Mouse (Mus musculus): ENCODE data around the gene Gla. TPM values are rescaled to one million over a fixed set of nuclear protein-coding genes. Genes with fewer than 3 reads are reported as not detected.

Gene Gla
- polyA plus RNA-seq, 1 experiment from 2014 or later = 4.1 TPM

DNA sequence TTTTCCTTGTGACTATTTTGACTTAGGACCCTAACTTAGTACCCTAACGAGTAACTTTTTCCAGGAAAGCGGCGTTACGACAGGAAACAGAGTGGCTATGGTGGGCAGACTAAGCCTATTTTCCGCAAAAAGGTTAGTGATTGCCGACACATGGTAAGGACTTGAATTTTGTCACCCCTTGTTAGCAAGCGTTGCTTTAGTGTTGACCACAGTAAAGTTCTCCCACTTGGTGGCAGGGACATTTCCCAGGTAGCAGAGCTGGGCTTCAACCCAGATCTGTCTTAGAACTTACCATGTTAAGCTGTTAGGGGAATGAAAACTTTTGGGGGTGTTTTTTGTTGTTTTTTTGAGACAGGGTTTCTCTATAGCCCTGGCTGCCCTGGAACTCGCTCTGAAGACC is 14.5 kb downstream of the Gla start:
- H3K9ac ChIP-seq (replicated peaks) = peak overlapping the region; percentile 74
- H3K9me3 ChIP-seq = no peaks in the 10 kb centered on the region
- peaks cover 12% of the 10 kb centered on the region for H3K4me1 ChIP-seq (replicated peaks)
- ATAC-seq = no peak
- H3K4me2 ChIP-seq (replicated peaks) = peak overlapping the region; percentile 64
- peaks cover 10% of the 10 kb centered on the region for H3K36me3 ChIP-seq
- H3K27me3 ChIP-seq = no peaks in the 10 kb centered on the region
- H3K27ac ChIP-seq = no peak overlapping the region
- 44% methylated on average over 8 of the region's 8 CpGs for WGBS
- H3K4me3 ChIP-seq (replicated peaks) = peak overlapping the region; percentile 50

DNA sequence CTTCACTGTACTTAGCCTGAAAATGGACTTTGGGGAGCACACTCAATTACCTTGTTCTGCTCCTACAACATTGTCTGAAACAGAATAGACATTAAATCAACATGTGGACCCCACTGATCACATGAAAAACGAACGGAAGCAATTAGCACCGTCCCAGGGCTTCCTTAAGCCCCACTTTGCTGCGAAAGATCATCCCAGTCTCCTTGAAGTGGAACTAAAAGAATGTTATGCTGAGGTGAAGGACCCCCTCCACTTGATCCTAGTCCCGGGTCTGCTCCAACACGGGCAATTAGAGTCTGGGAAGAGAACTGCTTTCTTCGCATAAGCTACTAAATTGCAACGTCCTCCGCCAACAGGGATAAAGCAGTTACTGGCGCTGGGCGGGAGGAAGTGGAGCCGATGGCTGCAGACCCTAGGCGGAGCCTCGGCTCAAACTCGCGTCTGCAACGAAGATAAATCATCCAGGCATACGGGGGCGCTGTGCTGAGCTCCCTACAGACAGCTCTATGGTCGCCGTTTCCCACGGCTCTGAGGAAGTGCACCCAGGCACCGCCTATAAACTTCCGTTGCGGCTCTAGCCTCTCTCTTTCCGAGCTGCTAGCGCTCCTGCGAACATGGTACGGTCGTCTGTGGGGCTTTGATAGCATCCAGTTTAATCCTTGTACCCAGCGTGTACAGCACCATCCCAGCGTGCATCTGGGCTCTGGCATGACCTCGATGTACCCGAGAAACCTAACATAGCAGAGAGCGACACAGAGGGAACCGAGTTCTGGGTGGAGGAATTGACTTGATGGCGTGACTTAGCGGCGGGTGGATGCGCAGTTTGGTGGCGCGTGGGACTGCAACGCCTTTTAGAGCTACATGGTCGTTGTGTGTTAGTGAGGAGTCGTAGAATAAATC is 15.6 kb downstream of the Gla start, which contains the start of gene Rpl36a:
Gene Rpl36a, plus strand, starts transcription at position 552 of the 900 bp plus-strand sequence.
- H3K4me2 ChIP-seq (replicated peaks) = peak within 1 kb of the TSS; percentile 64
- peak within 1 kb of the TSS; percentile 74 for H3K9ac ChIP-seq (replicated peaks)
- peaks cover 10% of the 10 kb centered on the region for H3K36me3 ChIP-seq
- peak within 1 kb of the TSS; percentile 50 for H3K4me3 ChIP-seq (replicated peaks)
- H3K27me3 ChIP-seq = no peaks in the 10 kb centered on the region
- ATAC-seq = peak; percentile 99
- WGBS = 21% methylated on average over 45 of the region's 45 CpGs
- H3K4me1 ChIP-seq (replicated peaks) = peaks cover 12% of the 10 kb centered on the region
- H3K9me3 ChIP-seq = no peaks in the 10 kb centered on the region
- peak within 1 kb of the TSS; percentile 88 for H3K27ac ChIP-seq

DNA sequence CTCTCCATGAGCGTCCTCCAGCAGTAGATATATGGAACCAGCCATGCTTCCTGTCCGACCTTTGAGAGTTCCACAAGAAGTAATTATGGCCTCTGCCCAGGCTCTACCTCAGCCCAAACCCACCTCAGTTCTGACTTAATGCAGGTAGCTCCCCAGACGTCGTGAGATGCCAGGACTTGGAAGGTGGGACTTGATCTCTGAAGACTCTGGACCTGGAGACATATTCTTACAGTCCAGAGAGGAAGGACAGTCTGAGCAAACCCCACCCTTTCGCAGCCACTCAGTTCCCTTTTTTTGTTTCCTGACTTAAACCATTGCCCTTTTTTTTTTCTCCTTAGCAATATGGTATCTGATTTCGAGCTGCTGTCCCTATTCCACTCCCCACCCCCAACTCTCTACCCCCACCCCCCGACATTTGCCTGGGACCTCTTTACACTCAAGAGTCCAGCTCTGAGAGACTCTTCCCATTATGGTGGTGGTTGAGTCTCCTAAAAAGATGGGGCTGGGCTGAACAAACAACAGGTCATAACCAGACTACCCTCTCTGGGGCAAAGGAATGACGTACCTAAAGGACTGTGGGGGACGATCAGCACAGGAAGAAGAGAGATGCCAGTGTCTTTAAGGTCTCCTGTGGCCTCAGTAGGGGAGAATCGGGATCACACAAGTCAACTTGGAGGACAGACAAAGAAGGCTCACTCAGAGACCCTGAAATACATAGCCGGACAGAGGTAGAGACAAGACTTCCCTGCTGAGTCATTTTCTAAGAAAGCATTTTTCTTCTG is 17.8 kb downstream of the Gla start, which contains the start of gene Btk:
Gene Btk, minus strand, starts transcription at position 683 of the 782 bp plus-strand sequence.
- H3K4me3 ChIP-seq (replicated peaks) = no peak within 1 kb of the TSS
- no peak within 1 kb of the TSS for H3K9ac ChIP-seq (replicated peaks)
- H3K27ac ChIP-seq = no peak within 1 kb of the TSS
- 84% methylated on average over 11 of the region's 11 CpGs for WGBS
- H3K36me3 ChIP-seq = no peaks in the 10 kb centered on the region
- no peak for ATAC-seq
- no peak within 1 kb of the TSS for H3K4me2 ChIP-seq (replicated peaks)
- no peaks in the 10 kb centered on the region for H3K9me3 ChIP-seq
- H3K27me3 ChIP-seq = no peaks in the 10 kb centered on the region
- peaks cover 12% of the 10 kb centered on the region for H3K4me1 ChIP-seq (replicated peaks)

DNA sequence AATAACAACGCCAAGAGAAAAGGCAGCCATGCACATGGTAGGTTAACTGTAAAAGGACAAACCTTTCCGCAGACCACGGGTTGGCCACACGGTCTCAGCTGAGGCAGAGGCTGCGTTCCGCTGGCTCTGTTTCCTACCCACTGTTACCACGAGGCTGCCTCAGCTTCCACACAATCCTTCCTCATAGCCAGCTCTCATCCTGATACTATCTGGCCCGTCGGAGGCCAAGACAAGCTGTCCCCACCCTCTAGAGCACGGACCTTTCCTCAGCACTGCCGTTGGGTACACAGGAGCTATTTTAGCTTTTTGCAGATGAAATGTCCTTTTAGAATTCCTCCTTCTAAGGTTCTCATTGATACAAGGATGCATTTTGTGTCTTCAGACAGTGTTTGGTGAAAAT is 18.7 kb downstream of the Gla start:
- Histone ChIP-seq H3K9me3 (no peaks in the 10 kb centered on the region), H3K27me3 (no peaks in the 10 kb centered on the region), H3K27ac (no peak overlapping the region), H3K4me1 (replicated peaks) (peaks cover 9% of the 10 kb centered on the region), H3K9ac (replicated peaks) (no peak overlapping the region), H3K4me2 (replicated peaks) (no peak overlapping the region), H3K4me3 (replicated peaks) (no peak overlapping the region), H3K36me3 (no peaks in the 10 kb centered on the region)
- ATAC-seq = no peak
- WGBS = 89% methylated on average over 11 of the region's 11 CpGs

DNA sequence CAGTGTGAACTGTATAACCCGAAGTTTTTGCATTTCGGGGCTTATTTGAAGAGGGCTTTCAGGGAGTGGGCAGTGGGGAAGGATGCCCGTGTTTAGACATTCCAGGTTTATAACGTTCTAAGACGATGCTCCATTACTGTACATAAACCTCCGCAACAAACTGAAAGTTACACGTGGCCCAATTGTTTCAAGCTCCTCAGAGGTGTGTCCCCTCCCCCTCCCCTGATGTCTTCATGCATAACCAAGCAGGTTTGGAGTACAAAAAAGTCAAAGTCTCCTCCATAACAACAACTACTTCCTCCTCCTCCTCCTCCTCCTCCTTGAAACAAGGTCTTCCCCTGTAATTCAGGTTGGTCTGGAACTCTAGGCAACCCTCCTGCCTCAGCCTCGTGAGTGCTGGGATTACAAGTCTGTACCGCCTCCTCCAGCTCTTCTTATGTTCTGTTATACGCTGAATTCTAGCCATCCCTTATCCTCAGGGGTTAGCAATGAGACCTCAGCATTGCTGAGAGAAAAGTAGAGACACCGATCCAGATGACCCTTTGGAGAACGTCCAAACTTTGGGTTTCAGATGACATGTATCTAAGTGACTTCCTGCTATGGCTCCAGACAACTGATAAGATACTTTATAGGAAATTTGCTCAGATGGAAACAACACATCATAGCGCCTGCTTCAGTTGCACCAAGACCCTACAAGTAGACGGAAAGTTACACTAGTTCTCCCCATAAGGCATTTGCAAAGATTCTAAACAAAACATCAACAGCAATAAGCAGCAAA is 20.2 kb downstream of the Gla start:
- H3K4me3 ChIP-seq (replicated peaks) = no peak overlapping the region

DNA sequence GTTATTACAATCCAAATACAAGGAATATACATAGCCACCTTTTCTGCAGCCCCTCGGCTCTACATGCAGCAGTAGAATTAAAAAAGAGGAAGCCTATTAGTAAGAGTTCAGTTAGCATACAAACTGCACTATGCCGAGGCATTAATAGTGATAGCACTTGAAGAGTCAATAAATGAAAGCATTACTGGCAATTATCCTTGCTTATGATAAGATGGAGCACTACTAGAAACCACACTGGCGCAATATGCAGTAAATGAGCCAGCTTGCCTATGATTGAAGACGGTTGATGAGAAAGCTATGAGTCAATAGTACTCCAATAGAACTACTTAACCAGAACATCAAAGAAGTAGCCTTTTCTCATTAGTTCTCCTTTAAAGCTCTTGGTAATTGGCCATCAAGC is 23.0 kb downstream of the Gla start:
- Histone ChIP-seq H3K9me3 (no peaks in the 10 kb centered on the region), H3K9ac (replicated peaks) (no peak overlapping the region), H3K27me3 (no peaks in the 10 kb centered on the region), H3K4me1 (replicated peaks) (no peaks in the 10 kb centered on the region), H3K4me2 (replicated peaks) (no peak overlapping the region), H3K36me3 (no peaks in the 10 kb centered on the region), H3K27ac (no peak overlapping the region), H3K4me3 (replicated peaks) (no peak overlapping the region)
- ATAC-seq = no peak
- 87% methylated on average over 4 of the region's 4 CpGs for WGBS

More for the DNA sequence above, 20.2 kb downstream of the Gla start:
- H3K4me2 ChIP-seq (replicated peaks) = no peak overlapping the region
- WGBS = 89% methylated on average over 14 of the region's 14 CpGs
- H3K9ac ChIP-seq (replicated peaks) = no peak overlapping the region
- H3K4me1 ChIP-seq (replicated peaks) = no peaks in the 10 kb centered on the region
- no peaks in the 10 kb centered on the region for H3K27me3 ChIP-seq
- no peaks in the 10 kb centered on the region for H3K9me3 ChIP-seq
- no peaks in the 10 kb centered on the region for H3K36me3 ChIP-seq
- ATAC-seq = no peak
- H3K27ac ChIP-seq = no peak overlapping the region

DNA sequence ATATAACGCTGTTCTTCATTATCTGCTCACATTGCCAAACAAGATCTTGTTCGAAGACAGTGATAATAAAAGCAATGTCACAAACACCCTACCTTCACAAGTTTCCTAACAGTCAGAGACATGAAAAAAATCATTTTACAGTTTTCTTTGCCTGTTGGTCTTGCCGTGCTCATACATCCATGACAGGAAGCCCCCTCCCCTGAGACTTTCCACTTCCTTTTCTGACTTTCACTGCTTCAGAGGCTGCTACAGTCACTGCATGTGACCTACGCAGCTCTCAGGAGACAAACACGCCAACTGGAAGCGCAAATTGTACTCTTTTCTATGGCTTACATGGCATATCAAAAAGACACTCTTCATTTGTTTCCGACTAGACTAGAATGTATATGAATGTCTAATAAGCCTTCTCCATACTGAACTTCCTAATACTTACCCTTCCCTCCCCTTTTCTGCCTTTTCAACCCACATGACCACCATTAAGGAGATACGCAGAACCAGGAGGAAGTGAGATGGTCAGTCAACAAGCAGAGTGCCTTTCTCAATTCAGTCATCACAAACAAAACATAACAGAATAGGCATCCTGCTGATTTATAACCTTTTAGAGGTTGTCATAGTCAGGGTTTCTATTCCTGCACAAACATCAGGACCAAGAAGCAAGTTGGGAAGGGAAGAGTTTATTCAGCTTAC is 34.2 kb downstream of the Gla start:
- ATAC-seq = no peak
- H3K27ac ChIP-seq = no peak overlapping the region
- 87% methylated on average over 8 of the region's 8 CpGs for WGBS
- no peaks in the 10 kb centered on the region for H3K9me3 ChIP-seq
- no peaks in the 10 kb centered on the region for H3K27me3 ChIP-seq
- H3K36me3 ChIP-seq = no peaks in the 10 kb centered on the region
- H3K4me3 ChIP-seq (replicated peaks) = no peak overlapping the region
- H3K9ac ChIP-seq (replicated peaks) = no peak overlapping the region
- no peak overlapping the region for H3K4me2 ChIP-seq (replicated peaks)
- no peaks in the 10 kb centered on the region for H3K4me1 ChIP-seq (replicated peaks)

DNA sequence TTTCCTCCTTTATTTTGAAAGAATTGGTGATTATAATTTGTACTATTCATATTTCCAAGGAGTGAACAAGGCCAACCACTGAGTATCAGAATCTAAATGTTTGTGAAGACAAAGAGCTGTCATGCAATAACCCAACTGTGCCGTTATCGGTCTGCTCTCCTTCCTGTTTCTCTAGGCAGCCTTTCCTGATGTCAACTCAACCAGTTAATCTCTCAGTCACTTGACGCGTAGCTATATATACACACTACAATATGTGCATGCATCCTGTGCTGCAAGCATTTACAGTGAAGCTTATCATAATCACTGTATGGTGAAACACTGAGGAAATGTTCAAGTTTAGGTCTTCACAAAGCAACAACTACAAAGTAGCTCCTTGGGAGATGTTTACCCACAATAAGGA is 36.6 kb downstream of the Gla start:
- Histone ChIP-seq H3K9ac (replicated peaks) (no peak overlapping the region), H3K4me2 (replicated peaks) (no peak overlapping the region), H3K4me1 (replicated peaks) (no peaks in the 10 kb centered on the region), H3K27me3 (no peaks in the 10 kb centered on the region), H3K36me3 (no peaks in the 10 kb centered on the region), H3K4me3 (replicated peaks) (no peak overlapping the region), H3K27ac (no peak overlapping the region), H3K9me3 (no peaks in the 10 kb centered on the region)
- 94% methylated on average over 4 of the region's 4 CpGs for WGBS
- no peak for ATAC-seq

DNA sequence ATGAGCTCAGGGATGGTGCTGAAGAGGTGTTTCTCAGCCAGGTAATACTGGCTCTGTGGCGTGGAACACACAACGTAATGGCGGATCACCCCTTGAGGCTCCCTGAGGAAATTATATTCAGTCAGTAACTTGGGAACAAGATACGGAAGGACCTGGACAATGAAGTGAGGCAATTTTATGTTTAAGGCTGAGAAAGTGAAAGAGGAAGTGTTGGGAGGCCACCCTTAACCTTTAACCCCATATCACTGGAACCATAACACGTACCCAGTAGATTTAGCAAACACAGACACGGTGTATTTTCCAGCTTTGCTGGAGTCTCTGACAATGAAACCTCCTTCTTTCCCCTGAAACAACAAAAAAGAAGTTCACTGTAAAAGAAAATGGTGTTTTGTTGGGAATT is 46.5 kb downstream of the Gla start:
- H3K36me3 ChIP-seq = no peaks in the 10 kb centered on the region
- 79% methylated on average over 6 of the region's 6 CpGs for WGBS
- H3K9ac ChIP-seq (replicated peaks) = no peak overlapping the region
- H3K4me3 ChIP-seq (replicated peaks) = no peak overlapping the region
- H3K4me2 ChIP-seq (replicated peaks) = no peak overlapping the region
- no peak overlapping the region for H3K27ac ChIP-seq
- H3K4me1 ChIP-seq (replicated peaks) = no peaks in the 10 kb centered on the region
- ATAC-seq = no peak
- no peaks in the 10 kb centered on the region for H3K9me3 ChIP-seq
- no peaks in the 10 kb centered on the region for H3K27me3 ChIP-seq

DNA sequence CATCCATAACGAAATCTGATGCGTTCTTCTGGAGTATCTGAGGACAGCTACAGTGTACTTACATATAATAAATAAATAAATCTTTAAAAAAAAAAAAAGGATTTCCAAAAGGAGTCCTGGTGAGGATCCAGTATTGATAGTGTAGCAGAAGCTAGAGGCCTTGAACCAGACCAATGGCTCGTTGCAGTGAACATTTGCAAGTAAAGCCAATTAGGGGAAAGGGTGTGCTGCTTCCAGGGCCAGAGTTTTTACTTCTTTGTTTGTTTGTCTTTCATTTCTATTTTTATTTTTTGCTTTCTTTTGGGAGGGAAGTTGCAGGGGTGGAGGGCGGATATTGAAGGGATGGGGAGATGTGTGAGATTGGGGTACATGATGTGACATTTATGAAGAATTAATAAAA is 47.6 kb downstream of the Gla start:
- Histone ChIP-seq H3K9ac (replicated peaks) (no peak overlapping the region), H3K9me3 (no peaks in the 10 kb centered on the region), H3K36me3 (no peaks in the 10 kb centered on the region), H3K4me1 (replicated peaks) (no peaks in the 10 kb centered on the region), H3K4me3 (replicated peaks) (no peak overlapping the region), H3K27ac (no peak overlapping the region), H3K27me3 (no peaks in the 10 kb centered on the region), H3K4me2 (replicated peaks) (no peak overlapping the region)
- ATAC-seq = no peak
- 87% methylated on average over 4 of the region's 4 CpGs for WGBS

DNA sequence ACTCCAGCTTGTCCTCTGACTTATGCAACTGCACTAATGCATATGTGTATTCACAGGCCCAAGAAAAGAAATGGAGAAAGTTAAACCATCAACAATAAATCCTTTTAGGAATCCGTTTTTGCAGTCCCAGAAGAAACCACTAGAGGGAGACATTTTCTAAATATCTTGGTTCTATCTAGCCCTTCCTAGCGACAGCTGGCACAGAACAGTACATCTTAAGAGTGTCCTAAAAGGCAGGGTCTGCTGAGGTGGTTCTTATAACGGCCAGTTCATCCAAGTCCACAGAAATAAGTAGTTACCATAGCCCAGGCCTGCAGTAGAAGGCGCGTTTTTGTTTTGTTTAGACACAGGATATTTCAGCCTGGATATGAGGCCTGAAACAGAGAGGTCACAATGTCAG is 50.0 kb downstream of the Gla start:
- no peak overlapping the region for H3K4me2 ChIP-seq (replicated peaks)
- no peak for ATAC-seq

More for the DNA sequence above, 50.0 kb downstream of the Gla start:
- 16% methylated on average over 5 of the region's 5 CpGs for WGBS
- no peak overlapping the region for H3K27ac ChIP-seq
- H3K27me3 ChIP-seq = no peaks in the 10 kb centered on the region
- no peak overlapping the region for H3K9ac ChIP-seq (replicated peaks)
- H3K4me1 ChIP-seq (replicated peaks) = no peaks in the 10 kb centered on the region
- no peak overlapping the region for H3K4me3 ChIP-seq (replicated peaks)
- H3K9me3 ChIP-seq = no peaks in the 10 kb centered on the region
- no peaks in the 10 kb centered on the region for H3K36me3 ChIP-seq

Measured in midbrain, embryonic 13.5 days (tissue).